Mouse (Mus musculus) regulatory T cell (primary cell): Measurements from ENCODE around the gene Zfp719.

Experiments used
- in situ Hi-C: fragments of 300-600 bp; cut with MboI, MseI; formaldehyde crosslinking; loops from one replicate; pipeline ENCODE4 v1.15.1; 2025; ENCODE audit warnings: high pct_unique_total_duplicates

Gene Zfp719

GRCm38 (mm10) chr7:43579440-43580171, at the start of gene Zfp719:
Gene Zfp719 (plus strand): TSS chr7:43579610.
- in situ Hi-C loops = loop anchor here (10.0 kb wide), 1 partner anchor 95 kb away; the partner anchor contains the start of gene Ctu1

- in situ Hi-C loops = no loop called here
These were observed 49.1 kb upstream of the Zfp719 start for GRCm38 (mm10) chr7:43530216-43530785.

- in situ Hi-C loops = no loop called here
These were observed 46.4 kb upstream of the Zfp719 start for GRCm38 (mm10) chr7:43532936-43533505.

- in situ Hi-C loops = no loop called here
These were observed 40.9 kb upstream of the Zfp719 start for GRCm38 (mm10) chr7:43538524-43538923.

GRCm38 (mm10) chr7:43544225-43544977, 35.0 kb upstream of the Zfp719 start, which contains the start of gene Cd33:
Gene Cd33 (minus strand): TSS chr7:43544428.
- in situ Hi-C loops = no loop called here

GRCm38 (mm10) chr7:43545656-43546545, 33.5 kb upstream of the Zfp719 start:
- in situ Hi-C loops = no loop called here

GRCm38 (mm10) chr7:43547666-43548065, 31.7 kb upstream of the Zfp719 start:
- in situ Hi-C loops = no loop called here

- in situ Hi-C loops = no loop called here
These were observed 31.2 kb upstream of the Zfp719 start for GRCm38 (mm10) chr7:43548206-43548605.

GRCm38 (mm10) chr7:43553153-43553552, 26.3 kb upstream of the Zfp719 start:
- in situ Hi-C loops = loop anchor here (5.0 to 25.0 kb wide), 2 partner anchors 76 to 1941 kb away; no protein-coding TSS in a partner anchor

GRCm38 (mm10) chr7:43554550-43554949, 24.9 kb upstream of the Zfp719 start:
- in situ Hi-C loops = loop anchor here (5.0 to 25.0 kb wide), 2 partner anchors 77 to 1942 kb away; no protein-coding TSS in a partner anchor

GRCm38 (mm10) chr7:43555351-43555750, 24.1 kb upstream of the Zfp719 start:
- in situ Hi-C loops = loop anchor here (25.0 kb wide), 1 partner anchor 1943 kb away; no protein-coding TSS in a partner anchor

GRCm38 (mm10) chr7:43556901-43557300, 22.5 kb upstream of the Zfp719 start:
- in situ Hi-C loops = loop anchor here (25.0 kb wide), 1 partner anchor 1945 kb away; no protein-coding TSS in a partner anchor

- in situ Hi-C loops = loop anchor here (25.0 kb wide), 1 partner anchor 1950 kb away; no protein-coding TSS in a partner anchor
These were observed 17.3 kb upstream of the Zfp719 start, which contains the start of gene Zfp658 for GRCm38 (mm10) chr7:43562006-43562633. Gene Zfp658 (plus strand): TSS chr7:43562256.

- in situ Hi-C loops = loop anchor here (25.0 kb wide), 1 partner anchor 1950 kb away; no protein-coding TSS in a partner anchor
These were observed 16.7 kb upstream of the Zfp719 start for GRCm38 (mm10) chr7:43562651-43563070.

- in situ Hi-C loops = loop anchor here (25.0 kb wide), 1 partner anchor 1951 kb away; no protein-coding TSS in a partner anchor
These were observed 16.1 kb upstream of the Zfp719 start for GRCm38 (mm10) chr7:43563300-43563699.

GRCm38 (mm10) chr7:43571216-43571615, 8.2 kb upstream of the Zfp719 start:
- in situ Hi-C loops = loop anchor here (25.0 kb wide), 1 partner anchor 1959 kb away; no protein-coding TSS in a partner anchor

- in situ Hi-C loops = loop anchor here (10.0 kb wide), 1 partner anchor 94 kb away; the partner anchor contains the start of gene Ctu1
These were observed 1.1 kb downstream of the Zfp719 start for GRCm38 (mm10) chr7:43580526-43580925.

- in situ Hi-C loops = loop anchor here (10.0 kb wide), 1 partner anchor 90 kb away; the partner anchor contains the start of gene Ctu1
These were observed 5.4 kb downstream of the Zfp719 start for GRCm38 (mm10) chr7:43584790-43585189.

GRCm38 (mm10) chr7:43601884-43602283, 22.5 kb downstream of the Zfp719 start:
- in situ Hi-C loops = no loop called here
